Mouse (Mus musculus) liver (tissue): ENCODE measurements around the gene Prdx5.
"Not testable (repeated sequence)": the region's sequence is repeated elsewhere in the genome, so short reads cannot be mapped to it uniquely, and the experiment has no call there.

Experiments
- DNase-seq: peaks from one replicate; pipeline ENCODE4 v3.0.0-alpha.2; 2020; ENCODE audit warnings: mixed read lengths

The Prdx5 gene

GRCm38 (mm10) chr19:6915276-6915675 lies 5.4 kb upstream of the Prdx5 start:
- DNase-seq: no peak

- DNase-seq: no peak
Measured at GRCm38 (mm10) chr19:6914540-6914939, 4.6 kb upstream of the Prdx5 start.

- no peak for DNase-seq
Measured at GRCm38 (mm10) chr19:6913991-6914390, 4.1 kb upstream of the Prdx5 start.

GRCm38 (mm10) chr19:6913036-6913435 lies 3.1 kb upstream of the Prdx5 start:
- no peak for DNase-seq

DNA sequence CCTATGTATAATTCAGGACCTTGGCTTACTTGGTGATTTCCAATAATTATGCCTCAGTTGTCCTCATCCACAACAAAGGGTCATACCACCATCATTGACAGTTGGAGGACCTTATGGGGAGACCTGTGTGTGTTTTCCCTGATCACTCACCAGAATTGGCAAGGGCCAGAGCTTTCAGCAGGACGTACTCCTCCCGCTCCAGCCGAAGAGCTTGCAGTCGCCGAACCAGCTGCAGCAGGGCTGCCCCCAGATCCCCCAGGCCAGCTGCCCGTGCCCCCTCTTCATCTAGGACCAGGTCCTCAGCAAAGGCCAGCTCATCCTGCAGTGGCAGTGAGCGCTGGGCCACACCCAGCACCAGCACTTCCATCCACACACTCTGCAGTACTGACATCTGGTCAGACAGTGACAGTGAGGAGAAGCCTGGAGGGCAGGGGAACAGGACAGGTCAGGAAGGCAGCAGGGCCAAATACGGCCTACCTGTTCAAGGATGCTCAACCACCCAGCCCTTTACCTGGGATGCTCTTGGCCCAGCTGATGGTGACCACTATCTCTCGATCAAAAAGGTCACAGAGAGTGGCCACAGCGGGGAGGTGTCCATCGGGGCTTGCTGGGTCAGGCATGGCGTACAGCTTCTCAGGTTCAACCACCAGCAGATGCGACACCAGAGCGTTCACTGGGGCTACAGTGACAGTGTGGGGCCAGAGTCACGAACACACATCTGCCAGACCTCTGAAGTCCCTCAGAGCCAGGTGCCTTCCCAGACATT lies 2.5 kb upstream of the Prdx5 start:
- DNase-seq: no peak

DNA sequence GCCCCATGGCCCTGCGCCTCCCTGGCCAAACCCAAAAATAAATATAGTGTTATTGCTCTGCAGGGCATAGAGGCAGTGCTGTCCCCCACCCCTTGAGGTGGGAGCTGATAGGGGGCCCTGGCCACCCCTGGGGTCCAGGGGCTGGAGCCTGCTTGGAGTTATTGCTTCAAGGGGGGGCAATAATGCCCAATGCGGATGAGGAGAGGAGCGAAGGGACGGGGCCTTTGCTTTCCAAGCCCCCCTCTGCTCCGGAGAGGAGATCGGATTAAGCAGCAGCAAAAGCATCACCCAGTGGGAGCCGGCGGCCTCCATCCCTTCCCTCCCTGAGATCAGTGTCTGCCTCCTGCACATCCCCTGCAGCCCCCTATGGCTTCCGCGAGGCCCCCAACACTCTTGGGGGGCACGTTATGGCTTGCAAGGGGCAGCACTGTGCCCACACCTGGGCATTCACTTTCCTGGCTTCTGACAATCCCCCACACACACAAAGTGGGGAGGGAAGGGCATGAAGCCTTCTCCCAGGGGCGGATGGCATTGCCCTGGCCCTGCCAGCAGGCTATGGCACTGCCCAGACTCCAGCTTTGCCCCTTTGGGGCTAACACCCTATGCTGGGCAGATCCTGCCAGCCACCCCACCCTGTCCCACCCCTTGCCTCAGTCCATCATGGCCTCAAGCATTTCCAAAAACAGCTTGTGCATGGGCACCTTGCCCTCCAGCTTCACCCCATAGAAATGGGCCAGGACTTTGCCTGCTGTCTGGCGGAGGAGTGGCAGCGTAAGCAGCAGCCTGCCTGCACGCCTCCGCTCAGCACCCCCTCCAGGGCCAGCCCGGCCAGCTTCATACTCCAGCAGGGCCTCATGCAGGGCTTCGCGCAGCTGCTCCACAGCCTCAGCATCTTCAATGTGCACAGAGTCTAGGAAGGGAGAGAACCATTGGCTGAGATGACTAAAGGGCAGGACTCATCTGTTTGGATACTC lies 1.5 kb upstream of the Prdx5 start:
- DNase-seq: no peak

- peak; percentile 74 for DNase-seq
Measured at GRCm38 (mm10) chr19:6910306-6910705, 400 bp upstream of the Prdx5 start.

GRCm38 (mm10) chr19:6909021-6909420 lies 885 bp downstream of the Prdx5 start:
- no peak for DNase-seq

DNA sequence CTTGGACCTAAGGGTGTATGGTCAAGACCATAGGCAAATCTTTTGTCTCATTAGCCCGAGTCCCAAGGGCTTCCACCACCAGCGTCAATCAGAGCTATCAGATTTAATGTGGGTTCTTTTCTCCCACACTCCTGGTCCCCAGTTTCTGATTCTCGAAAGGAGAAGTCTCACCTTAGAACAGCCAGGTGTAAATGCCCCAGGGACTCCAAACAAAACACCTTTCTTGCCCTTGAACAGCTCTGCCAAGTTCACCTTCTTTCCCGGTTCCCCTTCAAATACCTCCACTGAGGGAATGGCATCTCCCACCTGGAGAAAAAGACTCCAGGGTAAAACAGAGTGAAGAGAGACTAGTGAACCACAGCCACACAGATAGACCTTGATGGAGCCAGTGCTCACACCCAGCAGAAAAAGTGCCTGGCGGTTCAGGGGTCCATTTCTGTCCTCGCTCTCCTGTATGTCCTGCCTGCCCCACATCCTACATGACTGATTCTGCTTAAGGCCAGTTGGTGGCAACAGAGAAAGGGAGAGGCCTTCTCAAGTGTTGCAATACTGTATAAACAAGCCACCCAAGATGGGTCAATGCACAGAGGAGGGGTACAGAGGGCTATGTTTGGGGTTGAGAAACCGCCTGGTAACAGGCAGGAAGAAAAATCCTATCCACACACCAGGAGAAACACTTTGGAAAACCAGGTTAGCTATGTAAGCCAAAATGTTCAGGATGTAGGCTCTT lies 1.9 kb downstream of the Prdx5 start:
- no peak for DNase-seq

GRCm38 (mm10) chr19:6907094-6907493 lies 2.8 kb downstream of the Prdx5 start:
- DNase-seq: no peak

GRCm38 (mm10) chr19:6906199-6906598 lies 3.7 kb downstream of the Prdx5 start:
- no peak for DNase-seq

- DNase-seq: no peak
Measured at GRCm38 (mm10) chr19:6905498-6906159, 4.3 kb downstream of the Prdx5 start.

- no peak for DNase-seq
Measured at GRCm38 (mm10) chr19:6904846-6905245, 5.1 kb downstream of the Prdx5 start.

- no peak for DNase-seq
Measured at GRCm38 (mm10) chr19:6903031-6903430, 6.9 kb downstream of the Prdx5 start.

DNA sequence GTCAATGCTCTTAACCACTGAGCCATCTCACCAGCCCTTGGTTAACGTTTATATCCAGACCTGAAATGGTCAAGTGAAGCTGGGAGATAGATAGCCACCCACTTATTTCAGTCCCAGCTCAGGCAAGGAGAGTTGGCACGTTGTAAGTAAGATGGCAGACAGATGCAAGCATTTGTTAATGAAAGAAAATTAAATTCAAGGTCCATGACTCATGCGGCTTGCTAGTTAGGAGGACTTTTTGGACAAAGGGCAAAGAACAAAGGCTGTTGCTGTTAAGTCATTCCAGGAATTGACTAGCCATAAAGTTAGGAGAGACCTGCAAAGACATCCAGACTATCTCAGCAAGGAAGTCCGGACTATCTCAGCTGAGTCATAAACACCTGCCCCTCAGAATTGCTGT lies 10.3 kb downstream of the Prdx5 start:
- no peak for DNase-seq

DNA sequence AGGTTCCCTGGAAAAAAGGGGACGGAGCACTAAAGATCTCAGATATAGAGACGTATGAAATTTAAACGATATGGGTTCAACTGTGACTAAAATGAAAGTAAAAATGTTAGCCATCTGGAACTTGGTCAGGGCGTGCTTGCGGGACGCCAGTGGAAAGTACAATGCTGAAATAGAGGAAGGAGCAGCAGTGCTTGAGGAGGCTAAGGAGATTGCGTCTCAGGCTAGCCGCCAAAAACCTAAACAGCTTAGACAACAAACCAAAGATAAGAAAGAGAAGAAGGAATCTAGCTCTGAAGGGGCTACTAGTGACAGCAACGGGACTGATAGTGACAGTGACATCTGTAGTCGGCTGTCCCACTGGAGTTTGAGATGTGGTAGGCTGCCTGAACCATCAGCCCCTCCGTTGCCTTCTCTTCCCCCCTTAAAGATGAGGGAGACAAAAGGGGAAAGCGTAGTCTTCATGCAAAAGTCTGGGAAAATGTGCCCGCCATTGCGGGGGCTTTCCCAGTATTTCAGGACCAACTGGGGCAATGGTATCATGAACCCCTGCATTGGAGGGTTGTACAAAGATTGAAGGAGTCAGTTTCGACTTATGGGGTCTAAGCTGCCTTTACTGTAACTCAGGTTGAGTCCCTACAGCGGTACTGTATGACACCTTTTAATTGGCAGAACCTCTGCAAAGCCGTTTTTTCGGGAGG lies 14.1 kb downstream of the Prdx5 start:
- DNase-seq: not testable (repeated sequence)

GRCm38 (mm10) chr19:6893731-6894451 lies 16.0 kb downstream of the Prdx5 start:
- no peak for DNase-seq

GRCm38 (mm10) chr19:6892512-6892911 lies 17.4 kb downstream of the Prdx5 start:
- DNase-seq: no peak

DNA sequence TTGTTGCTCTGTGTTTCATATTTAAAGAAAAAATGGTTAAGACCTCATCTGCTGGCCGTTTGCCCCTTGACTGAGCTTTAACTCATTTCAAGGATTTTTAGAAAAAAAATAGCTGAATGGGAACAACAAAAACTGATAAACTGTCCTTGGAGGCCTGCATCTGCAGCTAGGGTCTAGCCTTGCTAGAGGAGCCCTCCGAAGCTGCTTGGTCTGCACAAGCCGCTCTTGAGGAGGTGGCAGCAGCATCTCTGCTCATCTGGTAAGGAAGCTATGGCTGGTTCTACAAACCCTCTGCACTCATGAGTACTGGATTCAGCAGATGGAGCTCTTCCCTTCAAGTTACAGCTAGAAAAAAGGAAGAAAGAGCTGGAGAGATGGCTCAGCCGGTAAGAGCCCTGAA lies 31.9 kb downstream of the Prdx5 start:
- no peak for DNase-seq

DNA sequence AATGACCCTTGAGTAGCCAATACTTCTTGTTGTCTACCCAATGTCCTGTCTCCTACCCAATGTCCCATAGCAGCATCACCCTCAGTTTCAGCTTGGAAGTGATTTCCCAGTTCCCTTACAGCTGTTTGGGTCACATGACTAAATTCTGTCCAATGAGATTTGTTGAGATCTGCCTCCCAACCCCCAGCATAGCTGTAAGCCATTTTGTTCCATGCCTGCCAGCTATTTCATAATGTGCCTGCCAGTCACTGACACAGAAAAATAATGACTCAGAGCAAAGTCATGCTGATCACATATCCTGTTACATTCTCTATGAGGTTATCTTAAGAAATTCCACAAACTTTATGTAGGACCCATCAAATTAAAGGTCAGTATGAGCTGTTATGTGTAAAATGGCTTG lies 33.1 kb downstream of the Prdx5 start:
- no peak for DNase-seq

- DNase-seq: no peak
Measured at GRCm38 (mm10) chr19:6875834-6876233, 34.1 kb downstream of the Prdx5 start.
